Mouse (Mus musculus): Measurements from ENCODE around the gene Tnp2.

DNA sequence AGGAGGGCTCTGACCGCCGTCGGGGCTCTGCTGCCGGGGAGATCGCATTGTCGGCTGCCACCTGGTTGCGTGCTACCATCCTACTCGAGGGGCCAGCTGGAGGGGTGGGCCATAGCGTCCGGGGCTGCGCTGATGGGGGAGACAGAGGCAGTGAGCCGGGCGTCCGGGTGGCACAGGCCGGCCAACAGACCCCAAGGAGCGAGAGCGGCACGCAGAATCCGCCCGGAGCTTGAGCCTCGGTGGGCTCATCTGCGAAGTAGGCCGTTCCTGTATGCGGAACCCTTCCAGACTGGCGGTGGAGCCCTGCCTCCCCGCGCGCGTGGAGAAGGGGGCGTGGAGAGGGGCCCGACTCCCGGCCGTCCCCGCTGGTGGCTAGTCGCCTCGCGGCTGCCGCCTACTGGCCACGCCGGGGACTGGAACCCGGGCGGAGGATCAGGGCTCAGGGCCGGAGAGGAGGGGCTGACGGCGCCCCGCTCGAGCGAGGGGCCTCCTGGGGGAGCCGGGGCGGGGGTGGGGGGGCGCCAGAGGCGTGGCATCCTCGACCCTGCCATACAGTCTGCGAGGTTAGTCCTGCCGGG is 3.6 kb downstream of the Tnp2 start:
- TF ChIP-seq POLR2A (IDR thresholded peaks at IDR 0.05; ENCODE audit: insufficient read length, low read depth) = peak; percentile 74
- no peak for TF ChIP-seq E2F4 (IDR thresholded peaks at IDR 0.05; ENCODE audit: insufficient read depth)
- peak in 1 of 3 experiments; percentile 1 for TF ChIP-seq MYOD1 (IDR thresholded peaks at IDR 0.05; ENCODE audit: control insufficient read depth in 1 of 3, insufficient read length in 2 of 3, low read depth in 2 of 3)
- no peak for TF ChIP-seq TCF12 (IDR thresholded peaks at IDR 0.05; ENCODE audit: insufficient read depth, poor library complexity, severe bottlenecking)
- peak; percentile 76 for TF ChIP-seq POLR2AphosphoS2 (IDR thresholded peaks at IDR 0.05; ENCODE audit: insufficient read length, low read depth)
- no peak for TF ChIP-seq REST (IDR thresholded peaks at IDR 0.05; ENCODE audit: insufficient read depth, insufficient read length)
- no peak for TF ChIP-seq MAX (IDR thresholded peaks at IDR 0.05; ENCODE audit: low read depth)
- no peak for TF ChIP-seq USF1 (IDR thresholded peaks at IDR 0.05; ENCODE audit: low read depth)
- no peak for TF ChIP-seq CEBPB (IDR thresholded peaks at IDR 0.05; ENCODE audit: insufficient read depth, poor library complexity, severe bottlenecking)
